Mouse (Mus musculus) myocyte (in vitro differentiated cells): ENCODE data around the gene Adgrf5. TPM values are rescaled to one million over a fixed set of nuclear protein-coding genes. Genes with fewer than 3 reads are reported as not detected.

ENCODE experiments used
- H3K27me3 ChIP-seq: one replicate; pipeline ENCODE4 v1.6.1; 2011; ENCODE audit not compliant: control insufficient read depth, insufficient read depth, insufficient read length
- H3K36me3 ChIP-seq: one replicate; pipeline ENCODE4 v1.6.1; 2011; ENCODE audit not compliant: control insufficient read depth, insufficient read depth
- H3K4me2 ChIP-seq: one replicate; pipeline ENCODE4 v1.6.1; 2011; ENCODE audit warnings: low read depth, control low read depth
- H3K4me3 ChIP-seq: one replicate; pipeline ENCODE4 v1.5.1; 2011; ENCODE audit warnings: mild to moderate bottlenecking, control low read depth, moderate library complexity
- H3K79me2 ChIP-seq: one replicate; pipeline ENCODE4 v1.6.1; 2011; ENCODE audit not compliant: control insufficient read depth, insufficient read depth
- H3ac ChIP-seq: one replicate; pipeline ENCODE4 v1.6.1; 2011; ENCODE audit not compliant: control insufficient read depth, insufficient read length
- CEBPB ChIP-seq: IDR thresholded peaks from 2 replicates; pipeline ENCODE4 v1.6.1; 2011; ENCODE audit warnings: mild to moderate bottlenecking, moderate library complexity; ENCODE audit not compliant: poor library complexity, insufficient read depth, severe bottlenecking
- E2F4 ChIP-seq: IDR thresholded peaks from one replicate; pipeline ENCODE4 v1.6.1; 2011; ENCODE audit warnings: mild to moderate bottlenecking, control low read depth, moderate library complexity; ENCODE audit not compliant: insufficient read depth
- MAX ChIP-seq: IDR thresholded peaks from one replicate; pipeline ENCODE4 v1.6.1; 2011; ENCODE audit warnings: low read depth, mild to moderate bottlenecking, control low read depth
- MYOD1 ChIP-seq, 3 experiments: IDR thresholded peaks; one replicate each; pipeline ENCODE4 v1.6.1; 2011; ENCODE audit warnings: control low read depth in 2 of 3, low read depth in 2 of 3, mild to moderate bottlenecking in 2 of 3, moderate library complexity in 1 of 3; ENCODE audit not compliant: insufficient read length in 2 of 3, control insufficient read depth in 1 of 3
- MYOG ChIP-seq, 3 experiments: IDR thresholded peaks; one replicate each; pipeline ENCODE4 v1.6.1; 2011; ENCODE audit warnings: control low read depth in 2 of 3, low read depth in 2 of 3, mild to moderate bottlenecking in 2 of 3; ENCODE audit not compliant: insufficient read length in 2 of 3, control insufficient read depth in 1 of 3, insufficient read depth in 1 of 3
- POLR2A ChIP-seq: IDR thresholded peaks from one replicate; pipeline ENCODE4 v1.6.1; 2011; ENCODE audit warnings: low read depth, mild to moderate bottlenecking, control low read depth, moderate library complexity; ENCODE audit not compliant: insufficient read length
- POLR2AphosphoS2 ChIP-seq: IDR thresholded peaks from one replicate; pipeline ENCODE4 v1.6.1; 2011; ENCODE audit warnings: low read depth, control low read depth; ENCODE audit not compliant: insufficient read length
- REST ChIP-seq: IDR thresholded peaks from one replicate; pipeline ENCODE4 v1.6.1; 2011; ENCODE audit warnings: mild to moderate bottlenecking, control low read depth, moderate library complexity; ENCODE audit not compliant: insufficient read depth, insufficient read length
- SRF ChIP-seq: IDR thresholded peaks from one replicate; pipeline ENCODE4 v1.6.1; 2011; ENCODE audit warnings: low read depth; ENCODE audit not compliant: control insufficient read depth, insufficient read length
- TCF12 ChIP-seq: IDR thresholded peaks from one replicate; pipeline ENCODE4 v1.6.1; 2011; ENCODE audit warnings: mild to moderate bottlenecking, control low read depth; ENCODE audit not compliant: poor library complexity, insufficient read depth, severe bottlenecking
- TCF3 ChIP-seq: IDR thresholded peaks from one replicate; pipeline ENCODE4 v1.6.1; 2011; ENCODE audit warnings: low read depth, control low read depth; ENCODE audit not compliant: insufficient read length
- USF1 ChIP-seq: IDR thresholded peaks from one replicate; pipeline ENCODE4 v1.6.1; 2011; ENCODE audit warnings: low read depth, mild to moderate bottlenecking, control low read depth, moderate library complexity
- polyA plus RNA-seq: library from polyadenylated mRNA; unstranded; fragments of >200 nt; fragmentation: generic; extraction: Trizol; gene quantifications from one replicate; pipeline ENCODE4 v1.2.1, GENCODE M21; 2012; ENCODE audit warnings: missing spikeins

Gene Adgrf5
- polyA plus RNA-seq, 1 experiment: 0.04 TPM

DNA sequence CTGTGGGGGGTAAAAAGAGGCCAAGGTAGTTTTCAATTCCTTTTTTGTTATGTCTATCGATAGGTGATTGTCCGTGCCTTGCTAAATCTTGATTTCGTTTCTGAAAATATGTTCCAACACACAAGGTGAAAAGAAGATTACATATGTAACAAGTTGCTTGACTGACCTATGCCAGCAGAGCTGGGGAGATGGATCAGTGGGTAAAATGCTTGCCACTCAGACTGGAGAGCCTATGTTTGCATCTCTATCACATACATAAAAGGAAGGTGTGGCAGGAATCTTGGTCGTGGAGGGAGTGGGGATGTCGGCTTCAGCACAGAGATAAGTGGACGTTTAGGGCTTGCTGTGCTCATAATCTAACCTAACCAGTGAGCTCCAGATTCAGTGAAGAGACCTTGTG lies 3.7 kb downstream of the Adgrf5 start:
- Histone ChIP-seq H3ac (no peak overlapping the region), H3K4me3 (no peak overlapping the region), H3K4me2 (no peak overlapping the region), H3K79me2 (no peaks in the 10 kb centered on the region), H3K36me3 (no peaks in the 10 kb centered on the region), H3K27me3 (no peaks in the 10 kb centered on the region)
- TF ChIP-seq MAX (no peak), POLR2AphosphoS2 (no peak), REST (no peak)

DNA sequence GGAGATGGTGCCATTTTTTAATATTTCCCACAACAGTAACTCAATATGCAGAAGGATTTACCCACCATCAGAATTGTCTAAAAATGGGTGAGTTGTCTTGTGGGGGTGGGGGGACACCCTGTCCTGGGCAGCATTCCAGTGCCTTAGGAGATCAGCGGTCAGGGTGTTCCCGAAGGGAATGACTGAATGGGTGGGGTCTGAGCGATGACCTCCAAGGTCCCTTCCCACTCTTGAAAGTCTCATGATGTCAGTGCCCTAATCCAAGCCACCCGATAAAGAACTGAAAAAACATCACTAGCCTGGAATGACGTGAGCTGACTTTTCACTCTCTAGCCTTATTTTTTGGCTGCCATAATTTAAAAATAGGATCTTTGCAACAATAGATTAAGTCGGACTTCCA lies 5.0 kb downstream of the Adgrf5 start:
- Histone ChIP-seq H3K79me2 (no peaks in the 10 kb centered on the region), H3K4me2 (no peak overlapping the region), H3K4me3 (no peak overlapping the region), H3ac (no peak overlapping the region), H3K27me3 (no peaks in the 10 kb centered on the region), H3K36me3 (no peaks in the 10 kb centered on the region)
- TF ChIP-seq TCF3: no peak
- TF ChIP-seq POLR2A: no peak
- no peak for TF ChIP-seq TCF12
- TF ChIP-seq MAX: no peak
- no peak for TF ChIP-seq POLR2AphosphoS2
- no peak for TF ChIP-seq USF1
- TF ChIP-seq MYOG (IDR thresholded peaks at IDR 0.05; ENCODE audit: control insufficient read depth in 1 of 3, insufficient read depth in 1 of 3, insufficient read length in 2 of 3, low read depth in 2 of 3): no peak
- no peak for TF ChIP-seq CEBPB
- no peak for TF ChIP-seq SRF
- no peak for TF ChIP-seq E2F4
- no peak for TF ChIP-seq REST

- TF ChIP-seq SRF: no peak
- TF ChIP-seq POLR2A: no peak
- no peak for TF ChIP-seq TCF12
- TF ChIP-seq USF1: no peak
- TF ChIP-seq MAX: no peak
- Histone ChIP-seq H3K27me3 (no peaks in the 10 kb centered on the region), H3K79me2 (no peaks in the 10 kb centered on the region), H3ac (no peak overlapping the region), H3K4me2 (no peak overlapping the region), H3K4me3 (no peak overlapping the region), H3K36me3 (no peaks in the 10 kb centered on the region)
Observed at GRCm38 (mm10) chr17:43366486-43366885, 6.2 kb downstream of the Adgrf5 start.

- no peaks in the 10 kb centered on the region for H3K79me2 ChIP-seq
- no peaks in the 10 kb centered on the region for H3K27me3 ChIP-seq
- no peak for TF ChIP-seq MYOD1 (IDR thresholded peaks at IDR 0.05; ENCODE audit: control insufficient read depth in 1 of 3, insufficient read length in 2 of 3, low read depth in 2 of 3)
- no peak for TF ChIP-seq MYOG (IDR thresholded peaks at IDR 0.05; ENCODE audit: control insufficient read depth in 1 of 3, insufficient read depth in 1 of 3, insufficient read length in 2 of 3, low read depth in 2 of 3)
- TF ChIP-seq MAX: no peak
- TF ChIP-seq TCF12: no peak
- no peak for TF ChIP-seq TCF3
- no peak for TF ChIP-seq REST
- no peak for TF ChIP-seq CEBPB
- TF ChIP-seq USF1: no peak
- no peak for TF ChIP-seq POLR2AphosphoS2
- TF ChIP-seq POLR2A: no peak
- no peak for TF ChIP-seq SRF
- no peak for TF ChIP-seq E2F4
- no peak overlapping the region for H3K4me3 ChIP-seq
- H3K36me3 ChIP-seq: no peaks in the 10 kb centered on the region
- H3ac ChIP-seq: no peak overlapping the region
- no peak overlapping the region for H3K4me2 ChIP-seq
Observed at GRCm38 (mm10) chr17:43368171-43368576, 7.9 kb downstream of the Adgrf5 start.

DNA sequence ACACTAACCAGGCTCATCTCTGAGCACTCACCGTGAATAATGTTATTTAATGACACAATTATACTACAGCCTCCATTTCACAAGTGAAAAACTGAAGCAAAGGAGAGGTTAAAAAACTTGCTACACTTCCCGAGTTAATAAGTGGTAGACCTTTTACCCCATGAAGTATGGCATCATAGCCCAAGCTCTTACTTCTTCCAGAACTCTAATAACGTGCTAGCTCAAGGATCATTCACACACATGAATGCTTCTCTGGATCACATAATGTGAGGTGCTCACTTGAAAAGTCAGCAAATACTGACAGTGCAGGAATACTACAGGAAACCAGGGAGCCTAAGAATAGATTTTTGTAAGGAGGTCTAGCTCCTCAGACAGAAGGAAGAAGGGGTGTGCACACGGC lies 12.4 kb downstream of the Adgrf5 start:
- no peak for TF ChIP-seq REST
- TF ChIP-seq USF1: no peak
- no peak for TF ChIP-seq E2F4
- TF ChIP-seq TCF12: no peak
- TF ChIP-seq TCF3: no peak
- TF ChIP-seq MYOD1 (IDR thresholded peaks at IDR 0.05; ENCODE audit: control insufficient read depth in 1 of 3, insufficient read length in 2 of 3, low read depth in 2 of 3): no peak
- no peak for TF ChIP-seq POLR2AphosphoS2
- no peak for TF ChIP-seq MAX
- no peak for TF ChIP-seq POLR2A
- no peak for TF ChIP-seq MYOG (IDR thresholded peaks at IDR 0.05; ENCODE audit: control insufficient read depth in 1 of 3, insufficient read depth in 1 of 3, insufficient read length in 2 of 3, low read depth in 2 of 3)
- no peak for TF ChIP-seq SRF
- no peak for TF ChIP-seq CEBPB
- Histone ChIP-seq H3K36me3 (no peaks in the 10 kb centered on the region), H3K4me3 (no peak overlapping the region), H3K27me3 (no peaks in the 10 kb centered on the region), H3K4me2 (no peak overlapping the region), H3K79me2 (no peaks in the 10 kb centered on the region), H3ac (no peak overlapping the region)

DNA sequence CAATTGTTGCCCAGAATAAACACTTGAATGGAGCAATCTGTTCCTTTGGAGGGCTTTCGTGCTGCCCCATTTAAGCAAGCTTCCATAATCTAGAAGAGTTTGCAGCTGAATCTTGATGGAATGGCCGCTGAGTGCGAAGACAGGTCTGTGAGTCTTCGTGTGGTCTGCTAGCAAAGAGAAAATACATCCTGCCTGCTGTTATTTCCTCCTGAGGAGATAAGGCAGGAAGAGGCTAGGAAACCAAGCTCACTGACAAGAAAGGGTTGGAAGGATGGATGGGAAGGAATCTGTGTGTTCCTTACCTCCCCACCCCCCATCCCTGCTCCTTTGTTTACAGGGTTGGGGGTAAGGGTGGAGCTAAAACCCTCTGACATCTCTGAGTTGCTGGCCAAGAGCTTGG lies 13.8 kb downstream of the Adgrf5 start:
- H3K4me2 ChIP-seq: no peak overlapping the region

More for the DNA sequence above, 13.8 kb downstream of the Adgrf5 start:
- no peaks in the 10 kb centered on the region for H3K79me2 ChIP-seq
- no peak for TF ChIP-seq SRF
- TF ChIP-seq POLR2AphosphoS2: no peak
- no peak for TF ChIP-seq REST
- no peak for TF ChIP-seq CEBPB
- TF ChIP-seq MAX: no peak
- TF ChIP-seq MYOG (IDR thresholded peaks at IDR 0.05; ENCODE audit: control insufficient read depth in 1 of 3, insufficient read depth in 1 of 3, insufficient read length in 2 of 3, low read depth in 2 of 3): no peak
- TF ChIP-seq POLR2A: no peak
- TF ChIP-seq E2F4: no peak
- no peaks in the 10 kb centered on the region for H3K36me3 ChIP-seq
- H3ac ChIP-seq: no peak overlapping the region
- H3K4me3 ChIP-seq: no peak overlapping the region
- no peaks in the 10 kb centered on the region for H3K27me3 ChIP-seq
